Mouse (Mus musculus): ENCODE measurements around the gene Tbc1d17. TPM values are rescaled to one million over a fixed set of nuclear protein-coding genes. Genes with fewer than 3 reads are reported as not detected.

Tbc1d17 gene
- polyA plus RNA-seq, 1 experiment from 2014 or later: 28.3 TPM

GRCm38 (mm10) chr7:44836423-44837053, 12.3 kb downstream of the Tbc1d17 start:
- 76% methylated on average over 9 of the region's 9 CpGs for WGBS (ENCODE audit: missing documents)
- H3K4me3 ChIP-seq (ENCODE audit: inconsistent target): no peak overlapping the region
- H3K27ac ChIP-seq: peak overlapping the region; percentile 41
- H3K79me2 ChIP-seq (ENCODE audit: inconsistent target): peaks cover 5% of the 10 kb centered on the region
- peaks cover 3% of the 10 kb centered on the region; the same call in 1 of the 2 replicates for H3K36me3 ChIP-seq (ENCODE audit: inconsistent target)

GRCm38 (mm10) chr7:44836016-44836404, 12.9 kb downstream of the Tbc1d17 start:
- H3K79me2 ChIP-seq (ENCODE audit: inconsistent target): peaks cover 11% of the 10 kb centered on the region
- no peak overlapping the region for H3K4me3 ChIP-seq (ENCODE audit: inconsistent target)
- WGBS (ENCODE audit: missing documents): 47% methylated on average over 3 of the region's 3 CpGs
- peak overlapping the region; percentile 41 for H3K27ac ChIP-seq
- peaks cover 3% of the 10 kb centered on the region; the same call in 1 of the 2 replicates for H3K36me3 ChIP-seq (ENCODE audit: inconsistent target)

- no peak overlapping the region for H3K4me3 ChIP-seq (ENCODE audit: inconsistent target)
- peaks cover 16% of the 10 kb centered on the region for H3K79me2 ChIP-seq (ENCODE audit: inconsistent target)
- 80% methylated on average over 1 of the region's 1 CpGs for WGBS (ENCODE audit: missing documents)
- peak overlapping the region; percentile 41; the same call in 1 of the 2 replicates for H3K27ac ChIP-seq
- peaks cover 8% of the 10 kb centered on the region; the same call in 1 of the 2 replicates for H3K36me3 ChIP-seq (ENCODE audit: inconsistent target)
These were observed 13.4 kb downstream of the Tbc1d17 start for GRCm38 (mm10) chr7:44835373-44836015.

- WGBS (ENCODE audit: missing documents): 93% methylated on average over 3 of the region's 4 CpGs
- H3K27ac ChIP-seq: no peak overlapping the region
These were observed 16.1 kb downstream of the Tbc1d17 start for GRCm38 (mm10) chr7:44832763-44833162.

GRCm38 (mm10) chr7:44828706-44829105, 20.2 kb downstream of the Tbc1d17 start:
- Histone ChIP-seq H3K27ac (no peak overlapping the region), H3K4me3 (ENCODE audit: inconsistent target) (no peak overlapping the region), H3K79me2 (ENCODE audit: inconsistent target) (peaks cover 84% of the 10 kb centered on the region), H3K36me3 (ENCODE audit: inconsistent target) (peaks cover 31% of the 10 kb centered on the region)
- 96% methylated on average over 5 of the region's 5 CpGs for WGBS (ENCODE audit: missing documents)

More at GRCm38 (mm10) chr7:44832763-44833162, 16.1 kb downstream of the Tbc1d17 start:
- H3K79me2 ChIP-seq (ENCODE audit: inconsistent target): peaks cover 43% of the 10 kb centered on the region
- peaks cover 31% of the 10 kb centered on the region for H3K36me3 ChIP-seq (ENCODE audit: inconsistent target)
- no peak overlapping the region for H3K4me3 ChIP-seq (ENCODE audit: inconsistent target)

- H3K36me3 ChIP-seq (ENCODE audit: inconsistent target): peaks cover 31% of the 10 kb centered on the region
- 54% methylated on average over 3 of the region's 3 CpGs for WGBS (ENCODE audit: missing documents)
- no peak overlapping the region for H3K4me3 ChIP-seq (ENCODE audit: inconsistent target)
- H3K27ac ChIP-seq: no peak overlapping the region; the same call in 1 of the 2 replicates
- H3K79me2 ChIP-seq (ENCODE audit: inconsistent target): peaks cover 100% of the 10 kb centered on the region
These were observed 22.1 kb downstream of the Tbc1d17 start for GRCm38 (mm10) chr7:44826771-44827170.

- peaks cover 17% of the 10 kb centered on the region for H3K36me3 ChIP-seq (ENCODE audit: inconsistent target)
- WGBS (ENCODE audit: missing documents): 3% methylated on average over 3 of the region's 3 CpGs
- no peak overlapping the region for H3K27ac ChIP-seq
- H3K4me3 ChIP-seq (ENCODE audit: inconsistent target): no peak overlapping the region
- H3K79me2 ChIP-seq (ENCODE audit: inconsistent target): peaks cover 100% of the 10 kb centered on the region
These were observed 24.0 kb downstream of the Tbc1d17 start for GRCm38 (mm10) chr7:44824872-44825271.

GRCm38 (mm10) chr7:44823409-44823808, 25.5 kb downstream of the Tbc1d17 start:
- no peak overlapping the region for H3K27ac ChIP-seq
- peaks cover 2% of the 10 kb centered on the region; the same call in 1 of the 2 replicates for H3K36me3 ChIP-seq (ENCODE audit: inconsistent target)
- no peak overlapping the region for H3K4me3 ChIP-seq (ENCODE audit: inconsistent target)
- WGBS (ENCODE audit: missing documents): 64% methylated on average over 7 of the region's 7 CpGs
- peaks cover 100% of the 10 kb centered on the region for H3K79me2 ChIP-seq (ENCODE audit: inconsistent target)

- WGBS (ENCODE audit: missing documents): 81% methylated on average over 5 of the region's 7 CpGs
- Histone ChIP-seq H3K36me3 (ENCODE audit: inconsistent target) (no peaks in the 10 kb centered on the region), H3K79me2 (ENCODE audit: inconsistent target) (peaks cover 100% of the 10 kb centered on the region), H3K27ac (0 out of 2 replicates have a peak overlapping the region, but pooled peaks have one; percentile 10), H3K4me3 (ENCODE audit: inconsistent target) (no peak overlapping the region)
These were observed 27.0 kb downstream of the Tbc1d17 start for GRCm38 (mm10) chr7:44821666-44822448.

GRCm38 (mm10) chr7:44820525-44820924, 28.4 kb downstream of the Tbc1d17 start:
- WGBS (ENCODE audit: missing documents): 87% methylated on average over 3 of the region's 3 CpGs
- Histone ChIP-seq H3K27ac (no peak overlapping the region), H3K4me3 (ENCODE audit: inconsistent target) (no peak overlapping the region), H3K36me3 (ENCODE audit: inconsistent target) (no peaks in the 10 kb centered on the region), H3K79me2 (ENCODE audit: inconsistent target) (peaks cover 90% of the 10 kb centered on the region)

GRCm38 (mm10) chr7:44819863-44820262, 29.0 kb downstream of the Tbc1d17 start:
- H3K27ac ChIP-seq: peak overlapping the region; percentile 93
- H3K4me3 ChIP-seq (ENCODE audit: inconsistent target): peak overlapping the region; percentile 90; the same call in 1 of the 2 replicates
- H3K36me3 ChIP-seq (ENCODE audit: inconsistent target): no peaks in the 10 kb centered on the region

GRCm38 (mm10) chr7:44819391-44819790, 29.5 kb downstream of the Tbc1d17 start:
- H3K4me3 ChIP-seq (ENCODE audit: inconsistent target): peak overlapping the region; percentile 90

More at GRCm38 (mm10) chr7:44819863-44820262, 29.0 kb downstream of the Tbc1d17 start:
- peaks cover 84% of the 10 kb centered on the region for H3K79me2 ChIP-seq (ENCODE audit: inconsistent target)
- 39% methylated on average over 5 of the region's 5 CpGs for WGBS (ENCODE audit: missing documents)

GRCm38 (mm10) chr7:44818751-44819235, 30.1 kb downstream of the Tbc1d17 start:
- Histone ChIP-seq H3K79me2 (ENCODE audit: inconsistent target) (peaks cover 73% of the 10 kb centered on the region), H3K4me3 (ENCODE audit: inconsistent target) (peak overlapping the region; percentile 90), H3K36me3 (ENCODE audit: inconsistent target) (no peaks in the 10 kb centered on the region), H3K27ac (peak overlapping the region; percentile 93)
- WGBS (ENCODE audit: missing documents): 41% methylated on average over 6 of the region's 6 CpGs

More at GRCm38 (mm10) chr7:44819391-44819790, 29.5 kb downstream of the Tbc1d17 start:
- no peaks in the 10 kb centered on the region for H3K36me3 ChIP-seq (ENCODE audit: inconsistent target)
- WGBS (ENCODE audit: missing documents): 93% methylated on average over 2 of the region's 2 CpGs
- peaks cover 79% of the 10 kb centered on the region for H3K79me2 ChIP-seq (ENCODE audit: inconsistent target)
- H3K27ac ChIP-seq: peak overlapping the region; percentile 93

- Histone ChIP-seq H3K4me3 (ENCODE audit: inconsistent target) (peak overlapping the region; percentile 90), H3K79me2 (ENCODE audit: inconsistent target) (peaks cover 67% of the 10 kb centered on the region), H3K27ac (peak overlapping the region; percentile 93), H3K36me3 (ENCODE audit: inconsistent target) (no peaks in the 10 kb centered on the region)
- WGBS (ENCODE audit: missing documents): 67% methylated on average over 2 of the region's 2 CpGs
These were observed 30.7 kb downstream of the Tbc1d17 start for GRCm38 (mm10) chr7:44818164-44818563.
